ENCODE assay signal across 13 mouse cellular contexts in the genomic region with DNA sequence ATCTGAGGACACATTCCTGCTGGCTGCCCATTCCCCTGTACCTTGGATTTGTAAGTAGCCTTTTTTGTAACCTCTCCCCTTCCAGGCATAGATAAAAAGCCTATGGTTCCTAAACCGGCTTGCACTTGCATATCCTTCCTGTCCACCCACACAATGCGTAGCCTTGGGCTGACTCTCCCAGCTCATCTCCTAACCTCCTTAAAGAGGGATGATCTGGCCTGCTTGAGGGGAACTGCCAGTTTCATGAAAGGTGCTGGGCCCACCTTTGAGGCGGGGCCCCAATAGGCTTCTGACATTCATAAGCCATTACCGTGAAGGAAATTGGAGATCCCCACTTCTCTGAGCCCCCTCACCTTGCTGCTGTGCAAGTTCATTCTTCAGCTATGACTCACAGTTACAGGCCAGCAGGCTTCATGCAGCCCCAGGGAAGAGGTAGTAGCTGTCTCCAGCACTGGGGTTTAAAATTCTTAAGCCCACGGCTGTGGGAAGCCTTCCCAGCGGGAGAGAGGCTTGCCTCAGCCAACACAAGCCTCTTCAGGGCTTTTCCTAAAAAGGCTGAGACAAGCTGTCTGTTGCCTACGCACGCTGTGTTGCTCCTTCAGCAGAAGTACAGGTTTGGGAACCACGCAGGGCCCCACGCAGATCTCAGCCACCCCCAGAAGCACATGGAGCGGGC. TPM values are rescaled to one million over a fixed set of nuclear protein-coding genes. Genes with fewer than 3 reads are reported as not detected.
A peak's percentile ranks its signal among the peaks of the same experiment; 100 is the strongest.
DNase-seq lines count a peak whose midpoint lies in the region; ATAC-seq and TF ChIP-seq lines count a peak whose summit lies in the region.
"Had no signal": no experiment of that assay in that cellular context is flagged by ENCODE, and none has a peak within 500 bp of the region (broad histone marks: within the 10 kb centered on the region; RNA-seq: fewer than 3 reads in every experiment).

No protein-coding gene starts in this region.

- H3K27ac ChIP-seq in hindbrain, embryonic 13.5 days = no peak overlapping the region
- H3K27ac ChIP-seq in hindbrain, embryonic 16.5 days (ENCODE audit: low read depth, low read length) = no peak overlapping the region
- H3K27ac ChIP-seq in thymus, adult 2 months (ENCODE audit: control insufficient read depth, insufficient read depth, low read length) = no peak overlapping the region
- no peak overlapping the region for H3K27ac ChIP-seq in midbrain, embryonic 13.5 days
- H3K27ac ChIP-seq: limb, embryonic 15.5 days; stomach, embryonic 15.5 days had no signal

- H3K9ac ChIP-seq in hindbrain, embryonic 13.5 days = 0 out of 2 replicates have a peak overlapping the region, but pooled peaks have one; percentile 63
- no peak overlapping the region for H3K9ac ChIP-seq in hindbrain, embryonic 16.5 days (ENCODE audit: low read depth, low read length)
- no peak overlapping the region for H3K9ac ChIP-seq in midbrain, embryonic 13.5 days (replicated peaks)
- H3K9ac ChIP-seq: heart, embryonic 12.5 days; limb, embryonic 15.5 days; stomach, embryonic 15.5 days had no signal

- H3K36me3 ChIP-seq in hindbrain, embryonic 13.5 days = peaks cover 14% of the 10 kb centered on the region
- H3K36me3 ChIP-seq in hindbrain, embryonic 16.5 days (ENCODE audit: control insufficient read depth, insufficient read depth, low read length) = peaks cover 2% of the 10 kb centered on the region
- peaks cover 8% of the 10 kb centered on the region for H3K36me3 ChIP-seq in thymus, adult 2 months (ENCODE audit: control insufficient read depth, insufficient read depth, low read length)
- peaks cover 16% of the 10 kb centered on the region for H3K36me3 ChIP-seq in midbrain, embryonic 13.5 days

- H3K4me2 ChIP-seq in hindbrain, embryonic 13.5 days = no peak overlapping the region
- H3K4me2 ChIP-seq in hindbrain, embryonic 16.5 days (ENCODE audit: low read length) = no peak overlapping the region
- H3K4me2 ChIP-seq in midbrain, embryonic 13.5 days (replicated peaks) = no peak overlapping the region

- TF ChIP-seq POLR2A in thymus, adult 2 months (IDR thresholded peaks at IDR 0.05; ENCODE audit: control insufficient read depth, extremely low read depth, insufficient read depth, low read length, poor library complexity) = no peak

- WGBS in hindbrain, embryonic 13.5 days = 66% methylated on average over 11 of the region's 11 CpGs
- 63% methylated on average over 11 of the region's 11 CpGs for WGBS in hindbrain, embryonic 16.5 days
- 60% methylated on average over 11 of the region's 11 CpGs for WGBS in thymus, adult 2 months
- 56% methylated on average over 11 of the region's 11 CpGs for WGBS in midbrain, embryonic 13.5 days

- ATAC-seq in hindbrain, embryonic 13.5 days (ENCODE audit: low FRiP score) = no peak
- no peak for ATAC-seq in hindbrain, embryonic 16.5 days
- no peak for ATAC-seq in midbrain, embryonic 13.5 days
- ATAC-seq in erythroid progenitor cell, adult 5-6 weeks (replicated peaks; ENCODE audit: low FRiP score, poor library complexity, severe bottlenecking) = no peak

- H3K9me3 ChIP-seq in hindbrain, embryonic 13.5 days = no peaks in the 10 kb centered on the region
- H3K9me3 ChIP-seq in hindbrain, embryonic 16.5 days (ENCODE audit: control insufficient read depth, low read length) = no peaks in the 10 kb centered on the region
- no peaks in the 10 kb centered on the region for H3K9me3 ChIP-seq in midbrain, embryonic 13.5 days
- H3K9me3 ChIP-seq: heart, embryonic 12.5 days; limb, embryonic 15.5 days; stomach, embryonic 15.5 days had no signal

- no peak for TF ChIP-seq CTCF in thymus, adult 2 months (IDR thresholded peaks at IDR 0.05; ENCODE audit: borderline replicate concordance, control insufficient read depth, extremely low read depth, insufficient read depth, low read length, poor library complexity)

- peak; percentile 44 for DNase-seq in thymus, postnatal 4 days
- no peak for DNase-seq in thymus, adult 2 months
- DNase-seq in layer of hippocampus, postnatal 36 days = peak; percentile 48 to 53
- no peak for DNase-seq in MN1 (ENCODE audit: low spot score)
- DNase-seq: cerebellum, postnatal 25 days had no signal

- peaks cover 15% of the 10 kb centered on the region for H3K4me1 ChIP-seq in hindbrain, embryonic 13.5 days (replicated peaks)
- peaks cover 8% of the 10 kb centered on the region for H3K4me1 ChIP-seq in hindbrain, embryonic 16.5 days (ENCODE audit: control insufficient read depth, insufficient read depth, low read depth, low read length)
- peaks cover 63% of the 10 kb centered on the region for H3K4me1 ChIP-seq in thymus, adult 2 months (replicated peaks; ENCODE audit: control insufficient read depth, insufficient read depth, low read length)
- peaks cover 13% of the 10 kb centered on the region for H3K4me1 ChIP-seq in midbrain, embryonic 13.5 days (replicated peaks)

- peaks cover 76% of the 10 kb centered on the region for H3K27me3 ChIP-seq in hindbrain, embryonic 13.5 days
- peaks cover 27% of the 10 kb centered on the region for H3K27me3 ChIP-seq in hindbrain, embryonic 16.5 days (replicated peaks; ENCODE audit: control insufficient read depth, insufficient read depth, low read length)
- no peaks in the 10 kb centered on the region for H3K27me3 ChIP-seq in thymus, adult 2 months (ENCODE audit: control insufficient read depth, insufficient read depth, low read length)
- peaks cover 65% of the 10 kb centered on the region for H3K27me3 ChIP-seq in midbrain, embryonic 13.5 days

- no peak overlapping the region for H3K4me3 ChIP-seq in hindbrain, embryonic 13.5 days
- H3K4me3 ChIP-seq in hindbrain, embryonic 16.5 days (ENCODE audit: low read length) = no peak overlapping the region
- no peak overlapping the region for H3K4me3 ChIP-seq in thymus, adult 2 months (ENCODE audit: control insufficient read depth, insufficient read depth, low read length)
- H3K4me3 ChIP-seq in midbrain, embryonic 13.5 days (replicated peaks) = no peak overlapping the region

RNA-seq across cellular contexts. Expression of a gene that starts 1.1 kb away (rescaled TPM):
- polyA plus RNA-seq in hindbrain, embryonic 13.5 days (2015; fragmentation: Nextera tagmentation; extraction: Ambion mirVana) = not detected in 2 replicates
- 0.12 TPM in 1 of 2 replicates, not detected in the other for polyA plus RNA-seq in hindbrain, embryonic 16.5 days (2015; fragmentation: Nextera tagmentation; extraction: Ambion mirVana)
- polyA plus RNA-seq in thymus, adult 2 months (2012; rRNA removed) = 47.1 and 51.1 TPM in 2 replicates
- not detected for total RNA-seq in layer of hippocampus, postnatal 36 days (2021)
- not detected in 2 replicates for polyA plus RNA-seq in midbrain, embryonic 13.5 days (2015; fragmentation: Nextera tagmentation; extraction: Ambion mirVana)
- not detected in 2 replicates for total RNA-seq in erythroid progenitor cell, adult 5-6 weeks (2015; ENCODE audit: low replicate concordance)
- total RNA-seq in erythroid progenitor cell, adult 5-6 weeks (2017; ENCODE audit: low replicate concordance) = not detected in 2 replicates
- polyA plus RNA-seq: forebrain, embryonic 11.5 days had no signal

RNA-seq across cellular contexts. Expression of a gene that starts 14.3 kb away (rescaled TPM):
- 37.1 and 37.9 TPM in 2 replicates for polyA plus RNA-seq in hindbrain, embryonic 13.5 days (2015; fragmentation: Nextera tagmentation; extraction: Ambion mirVana)
- polyA plus RNA-seq in hindbrain, embryonic 16.5 days (2015; fragmentation: Nextera tagmentation; extraction: Ambion mirVana) = 30.9 and 32.5 TPM in 2 replicates
- 273 and 296 TPM in 2 replicates for polyA plus RNA-seq in thymus, adult 2 months (2012; rRNA removed)
- 10 to 100 TPM; 31.8 to 36.3 TPM for total RNA-seq in layer of hippocampus, postnatal 36 days (2021)
- 37.8 and 38.1 TPM in 2 replicates for polyA plus RNA-seq in midbrain, embryonic 13.5 days (2015; fragmentation: Nextera tagmentation; extraction: Ambion mirVana)
- total RNA-seq in erythroid progenitor cell, adult 5-6 weeks (2015; ENCODE audit: low replicate concordance) = 15.5 and 20.9 TPM in 2 replicates
- total RNA-seq in erythroid progenitor cell, adult 5-6 weeks (2017; ENCODE audit: low replicate concordance) = 6.8 and 12.5 TPM in 2 replicates

RNA-seq across cellular contexts. Expression of a gene that starts 14.3 kb away (rescaled TPM):
- polyA plus RNA-seq in hindbrain, embryonic 13.5 days (2015; fragmentation: Nextera tagmentation; extraction: Ambion mirVana) = 69.2 and 69.6 TPM in 2 replicates
- polyA plus RNA-seq in hindbrain, embryonic 16.5 days (2015; fragmentation: Nextera tagmentation; extraction: Ambion mirVana) = 78.5 and 85.1 TPM in 2 replicates
- 118 and 136 TPM in 2 replicates for polyA plus RNA-seq in thymus, adult 2 months (2012; rRNA removed)
- 10 to 100 TPM; 16.6 to 21.7 TPM for total RNA-seq in layer of hippocampus, postnatal 36 days (2021)
- 73.0 and 80.7 TPM in 2 replicates for polyA plus RNA-seq in midbrain, embryonic 13.5 days (2015; fragmentation: Nextera tagmentation; extraction: Ambion mirVana)
- total RNA-seq in erythroid progenitor cell, adult 5-6 weeks (2015; ENCODE audit: low replicate concordance) = 7.1 and 9.7 TPM in 2 replicates
- 0.23 and 0.51 TPM in 2 replicates for total RNA-seq in erythroid progenitor cell, adult 5-6 weeks (2017; ENCODE audit: low replicate concordance)

RNA-seq across cellular contexts. Expression of a gene that starts 18.4 kb away (rescaled TPM):
- 44.7 and 48.2 TPM in 2 replicates for polyA plus RNA-seq in hindbrain, embryonic 13.5 days (2015; fragmentation: Nextera tagmentation; extraction: Ambion mirVana)
- 70.1 and 87.7 TPM in 2 replicates for polyA plus RNA-seq in hindbrain, embryonic 16.5 days (2015; fragmentation: Nextera tagmentation; extraction: Ambion mirVana)
- polyA plus RNA-seq in thymus, adult 2 months (2012; rRNA removed) = 25.0 and 26.2 TPM in 2 replicates
- 10 to 100 TPM; 19.1 to 20.6 TPM for total RNA-seq in layer of hippocampus, postnatal 36 days (2021)
- 45.9 and 47.5 TPM in 2 replicates for polyA plus RNA-seq in midbrain, embryonic 13.5 days (2015; fragmentation: Nextera tagmentation; extraction: Ambion mirVana)
- total RNA-seq in erythroid progenitor cell, adult 5-6 weeks (2015; ENCODE audit: low replicate concordance) = not detected in 2 replicates
- 1.8 and 2.1 TPM in 2 replicates for total RNA-seq in erythroid progenitor cell, adult 5-6 weeks (2017; ENCODE audit: low replicate concordance)

RNA-seq across cellular contexts. Expression of a gene that starts 28.9 kb away (rescaled TPM):
- polyA plus RNA-seq in hindbrain, embryonic 13.5 days (2015; fragmentation: Nextera tagmentation; extraction: Ambion mirVana) = 42.7 and 46.2 TPM in 2 replicates
- 38.3 and 41.6 TPM in 2 replicates for polyA plus RNA-seq in hindbrain, embryonic 16.5 days (2015; fragmentation: Nextera tagmentation; extraction: Ambion mirVana)
- 671 and 705 TPM in 2 replicates for polyA plus RNA-seq in thymus, adult 2 months (2012; rRNA removed)
- 10 to 100 TPM; 10.0 to 10.2 TPM for total RNA-seq in layer of hippocampus, postnatal 36 days (2021)
- 30.7 and 33.8 TPM in 2 replicates for polyA plus RNA-seq in midbrain, embryonic 13.5 days (2015; fragmentation: Nextera tagmentation; extraction: Ambion mirVana)
- 73.9 and 89.3 TPM in 2 replicates for total RNA-seq in erythroid progenitor cell, adult 5-6 weeks (2015; ENCODE audit: low replicate concordance)
- 35.7 TPM in 2 replicates for total RNA-seq in erythroid progenitor cell, adult 5-6 weeks (2017; ENCODE audit: low replicate concordance)

Comparison
In these comparisons a context has a peak if more than half of its experiments do, and no peak if none do; other contexts are left out.
1. DNase-seq: peak in thymus, postnatal 4 days (single experiment) and layer of hippocampus, postnatal 36 days (2 of 2); none in thymus, adult 2 months (single experiment) and MN1 (single experiment).
2. RNA of a gene that starts 1.1 kb away (polyA plus RNA-seq): 47.1 to 51.1 TPM in thymus, adult 2 months; 0.12 TPM in hindbrain, embryonic 16.5 days, not detected in hindbrain, embryonic 13.5 days and not detected in midbrain, embryonic 13.5 days; every median in the first group is over 10 times any median in the second.